Mouse (Mus musculus): ENCODE measurements at regions not wholly inside any gene's neighbourhood (a gene's known extent, or its start where the extent isn't known, plus 50 kb on each side); places are given as distances from the start of the nearest gene placed in this dataset.

DNA sequence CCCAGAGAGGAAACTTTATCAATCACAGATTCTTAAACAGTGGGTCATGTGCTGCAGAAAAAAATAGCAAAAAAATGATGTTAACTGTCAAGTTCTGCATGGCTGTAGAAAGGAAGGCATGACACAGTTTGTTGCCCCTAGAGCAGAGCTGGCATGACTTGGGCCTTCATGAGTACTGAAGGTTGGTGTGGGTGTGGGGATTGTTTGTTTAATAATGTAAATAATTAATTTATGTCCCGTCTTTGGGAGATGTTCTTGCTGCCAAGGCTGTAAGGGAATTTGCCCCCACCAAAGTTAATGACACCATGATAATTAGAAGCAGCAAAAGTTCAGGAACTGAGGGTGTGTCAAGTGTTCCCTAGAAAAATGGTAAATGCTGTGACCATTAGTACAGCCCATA is 429.4 kb downstream of the Adam29 start:
- TF ChIP-seq CTCF (IDR thresholded peaks at IDR 0.05): no peak
- TF ChIP-seq POLR2A (IDR thresholded peaks at IDR 0.05; ENCODE audit: insufficient read depth, low read depth, low read length): no peak
- no peak for TF ChIP-seq EP300 (IDR thresholded peaks at IDR 0.05; ENCODE audit: insufficient read depth, low read depth, low read length)

Data from heart, adult 2 months (tissue).